18 mouse cellular contexts compared by ENCODE assay signal in genomic region chr10:119142866-119143265, GRCm38 (mm10).
A peak's percentile ranks its signal among the peaks of the same experiment; 100 is the strongest.
DNase-seq lines count a peak whose midpoint lies in the region; ATAC-seq and TF ChIP-seq lines count a peak whose summit lies in the region.
"Had no signal": no experiment of that assay in that cellular context is flagged by ENCODE, and none has a peak within 500 bp of the region (broad histone marks: within the 10 kb centered on the region; RNA-seq: fewer than 3 reads in every experiment).

No protein-coding gene starts in this region.

- WGBS in intestine, embryonic 15.5 days: 89% methylated on average over 6 of the region's 6 CpGs
- 85% methylated on average over 6 of the region's 6 CpGs for WGBS in intestine, embryonic 16.5 days
- WGBS in lung, postnatal 0 days: 70% methylated on average over 6 of the region's 6 CpGs
- WGBS in stomach, postnatal 0 days: 92% methylated on average over 6 of the region's 6 CpGs

- peak; percentile 71 for ATAC-seq in intestine, embryonic 15.5 days
- ATAC-seq in intestine, embryonic 16.5 days: peak; percentile 68
- peak; percentile 89 for ATAC-seq in lung, postnatal 0 days
- peak; percentile 54; the same call in 1 of the 2 replicates for ATAC-seq in stomach, postnatal 0 days (ENCODE audit: low FRiP score, low TSS enrichment)
- ATAC-seq: forebrain, postnatal 0 days had no signal

- H3K27ac ChIP-seq in intestine, embryonic 15.5 days: no peak overlapping the region
- H3K27ac ChIP-seq in intestine, embryonic 16.5 days (ENCODE audit: low read length): no peak overlapping the region
- no peak overlapping the region for H3K27ac ChIP-seq in lung, postnatal 0 days (ENCODE audit: low read length)
- H3K27ac ChIP-seq in stomach, postnatal 0 days (replicated peaks): no peak overlapping the region
- H3K27ac ChIP-seq: embryonic facial prominence, embryonic 13.5 days; forebrain, embryonic 12.5 days; heart, adult 2 months; hindbrain, embryonic 10.5 days had no signal

- intact Hi-C loops in left cerebral cortex, postnatal 36 days (cut with DNase I): no loop called here

- DNase-seq in lung, postnatal 0 days (ENCODE audit: low spot score): peak; percentile 59
- DNase-seq in stomach, postnatal 0 days (ENCODE audit: low spot score): peak; percentile 22
- no peak for DNase-seq in left cerebral cortex, postnatal 36 days (ENCODE audit: low spot score in 2 of 2)
- DNase-seq in layer of hippocampus, adult 8-10 months (ENCODE audit: low spot score in 2 of 2): no peak
- DNase-seq: adrenal gland, adult 2 months; adrenal gland, postnatal 25 days; cerebellum, adult 18-20 months; cerebellum, adult 9-11 months; cerebellum, postnatal 36 days; gastrocnemius, postnatal 14 days; heart, adult 2 months had no signal

- no peak overlapping the region for H3K9ac ChIP-seq in intestine, embryonic 15.5 days
- no peak overlapping the region for H3K9ac ChIP-seq in intestine, embryonic 16.5 days (ENCODE audit: low read depth, low read length)
- no peak overlapping the region for H3K9ac ChIP-seq in lung, postnatal 0 days (replicated peaks; ENCODE audit: low read depth)
- H3K9ac ChIP-seq in stomach, postnatal 0 days (ENCODE audit: low read length): no peak overlapping the region
- H3K9ac ChIP-seq: embryonic facial prominence, embryonic 13.5 days; forebrain, embryonic 12.5 days; forebrain, postnatal 0 days had no signal

- H3K4me2 ChIP-seq in intestine, embryonic 15.5 days (replicated peaks): no peak overlapping the region
- H3K4me2 ChIP-seq in intestine, embryonic 16.5 days (ENCODE audit: low read depth, low read length): no peak overlapping the region
- H3K4me2 ChIP-seq in lung, postnatal 0 days (replicated peaks; ENCODE audit: low read depth, low read length): no peak overlapping the region
- no peak overlapping the region for H3K4me2 ChIP-seq in stomach, postnatal 0 days (replicated peaks; ENCODE audit: low read depth)
- H3K4me2 ChIP-seq: embryonic facial prominence, embryonic 13.5 days; forebrain, embryonic 12.5 days; heart, embryonic 11.5 days had no signal

- H3K27me3 ChIP-seq in intestine, embryonic 15.5 days (replicated peaks): no peaks in the 10 kb centered on the region
- H3K27me3 ChIP-seq in intestine, embryonic 16.5 days (replicated peaks; ENCODE audit: control insufficient read depth, insufficient read depth, low read length): no peaks in the 10 kb centered on the region
- H3K27me3 ChIP-seq in lung, postnatal 0 days (replicated peaks; ENCODE audit: insufficient read depth, low read length): no peaks in the 10 kb centered on the region
- H3K27me3 ChIP-seq in stomach, postnatal 0 days (ENCODE audit: control insufficient read depth, insufficient read depth, low read length): no peaks in the 10 kb centered on the region
- H3K27me3 ChIP-seq: embryonic facial prominence, embryonic 13.5 days; forebrain, embryonic 12.5 days had no signal

- no peaks in the 10 kb centered on the region for H3K36me3 ChIP-seq in intestine, embryonic 15.5 days
- no peaks in the 10 kb centered on the region for H3K36me3 ChIP-seq in intestine, embryonic 16.5 days (ENCODE audit: control insufficient read depth, insufficient read depth, low read length)
- H3K36me3 ChIP-seq in lung, postnatal 0 days (ENCODE audit: insufficient read depth, low read length): no peaks in the 10 kb centered on the region
- no peaks in the 10 kb centered on the region for H3K36me3 ChIP-seq in stomach, postnatal 0 days (ENCODE audit: control insufficient read depth, insufficient read depth, low read length)
- H3K36me3 ChIP-seq: embryonic facial prominence, embryonic 13.5 days; forebrain, embryonic 12.5 days; hindbrain, embryonic 10.5 days had no signal

- H3K4me3 ChIP-seq in intestine, embryonic 15.5 days (replicated peaks): no peak overlapping the region
- H3K4me3 ChIP-seq in intestine, embryonic 16.5 days (ENCODE audit: low read length): no peak overlapping the region
- H3K4me3 ChIP-seq in lung, postnatal 0 days (ENCODE audit: low read depth, low read length): no peak overlapping the region
- no peak overlapping the region for H3K4me3 ChIP-seq in stomach, postnatal 0 days (ENCODE audit: low read depth, low read length)
- H3K4me3 ChIP-seq: embryonic facial prominence, embryonic 13.5 days; forebrain, embryonic 12.5 days; heart, adult 2 months; hindbrain, embryonic 10.5 days had no signal

- TF ChIP-seq CTCF in lung, postnatal 0 days (IDR thresholded peaks at IDR 0.05): no peak
- TF ChIP-seq CTCF in stomach, postnatal 0 days (IDR thresholded peaks at IDR 0.05; ENCODE audit: low read depth): no peak

- 0 out of 2 replicates have a peak, but pooled peaks have one; percentile 13 for TF ChIP-seq EP300 in lung, postnatal 0 days (IDR thresholded peaks at IDR 0.05)
- TF ChIP-seq EP300 in stomach, postnatal 0 days (optimal IDR thresholded peaks at IDR 0.05): no peak

- H3K4me1 ChIP-seq in intestine, embryonic 15.5 days (replicated peaks): no peaks in the 10 kb centered on the region
- no peaks in the 10 kb centered on the region for H3K4me1 ChIP-seq in intestine, embryonic 16.5 days (ENCODE audit: control insufficient read depth, insufficient read depth, low read length)
- H3K4me1 ChIP-seq in lung, postnatal 0 days (ENCODE audit: insufficient read depth, low read depth, low read length): no peaks in the 10 kb centered on the region
- H3K4me1 ChIP-seq in stomach, postnatal 0 days (replicated peaks; ENCODE audit: control insufficient read depth, insufficient read depth): no peaks in the 10 kb centered on the region
- H3K4me1 ChIP-seq: forebrain, embryonic 12.5 days; hindbrain, embryonic 10.5 days had no signal

- no peaks in the 10 kb centered on the region for H3K9me3 ChIP-seq in intestine, embryonic 15.5 days
- no peaks in the 10 kb centered on the region for H3K9me3 ChIP-seq in intestine, embryonic 16.5 days (ENCODE audit: control insufficient read depth, low read length)
- no peaks in the 10 kb centered on the region for H3K9me3 ChIP-seq in lung, postnatal 0 days (ENCODE audit: low read length)
- H3K9me3 ChIP-seq in stomach, postnatal 0 days (ENCODE audit: control insufficient read depth, low read length): no peaks in the 10 kb centered on the region
- H3K9me3 ChIP-seq: embryonic facial prominence, embryonic 13.5 days; forebrain, embryonic 12.5 days; hindbrain, embryonic 10.5 days had no signal

Comparison
In these comparisons a context has a peak if more than half of its experiments do, and no peak if none do; other contexts are left out.
1. DNase-seq: peak in lung, postnatal 0 days (single experiment) and stomach, postnatal 0 days (single experiment); none in left cerebral cortex, postnatal 36 days (0 of 2) and layer of hippocampus, adult 8-10 months (0 of 2).
2. Peak in every context shown above with its lines, with median percentiles within 50 percentile points of each other: ATAC-seq.